Mouse (Mus musculus) MEL (cell line): Measurements from ENCODE around the gene Jag2.

Source experiments
- CTCF ChIP-seq, 3 experiments: IDR thresholded peaks in 2 of 3; conservative IDR thresholded peaks in 1 of 3; 2 replicates each; pipeline ENCODE4 v1.5.1; 2011 to 2012; ENCODE audit warnings: low read length in 3 of 3, low read depth in 2 of 3, mild to moderate bottlenecking in 2 of 3, improper control_type of control experiment in 1 of 3, inconsistent platforms in 1 of 3, mixed read lengths in 1 of 3, moderate library complexity in 1 of 3; ENCODE audit not compliant: control insufficient read depth in 1 of 3, insufficient read depth in 1 of 3, poor library complexity in 1 of 3, severe bottlenecking in 1 of 3
- E2F4 ChIP-seq: IDR thresholded peaks from 2 replicates; pipeline ENCODE4 v1.6.1; 2011; ENCODE audit warnings: low read depth, low read length, improper control_type of control experiment, borderline replicate concordance
- ETS1 ChIP-seq: IDR thresholded peaks from 2 replicates; pipeline ENCODE4 v1.6.1; 2012; ENCODE audit warnings: low read depth, mild to moderate bottlenecking, inconsistent platforms, low read length, improper control_type of control experiment, moderate library complexity
- GATA1 ChIP-seq: IDR thresholded peaks from 2 replicates; pipeline ENCODE4 v1.6.1; 2011; ENCODE audit warnings: low read depth, low read length, improper control_type of control experiment
- JUND ChIP-seq: IDR thresholded peaks from 2 replicates; pipeline ENCODE4 v1.6.1; 2011; ENCODE audit warnings: low read depth, mild to moderate bottlenecking, improper control_type of control experiment, low read length
- MAZ ChIP-seq: IDR thresholded peaks from 2 replicates; pipeline ENCODE4 v1.6.1; 2012; ENCODE audit warnings: low read depth, mild to moderate bottlenecking, inconsistent platforms, low read length, improper control_type of control experiment
- MEF2A ChIP-seq: IDR thresholded peaks from 2 replicates; pipeline ENCODE4 v1.6.1; 2014; ENCODE audit warnings: low read depth, mild to moderate bottlenecking, inconsistent platforms, low read length, improper control_type of control experiment; ENCODE audit not compliant: poor library complexity, insufficient replicate concordance, severe bottlenecking; ENCODE audit errors: extremely low read depth
- POLR2A ChIP-seq, 2 experiments: IDR thresholded peaks; 2 replicates each; pipeline ENCODE4 v1.6.1; 2011 to 2012; ENCODE audit warnings: low read length in 2 of 2, mild to moderate bottlenecking in 2 of 2, control low read depth in 1 of 2, improper control_type of control experiment in 1 of 2, low read depth in 1 of 2, moderate library complexity in 1 of 2; ENCODE audit not compliant: control insufficient read depth in 1 of 2, insufficient read depth in 1 of 2, poor library complexity in 1 of 2
- POLR2AphosphoS2 ChIP-seq: IDR thresholded peaks from 2 replicates; pipeline ENCODE4 v1.6.1; 2011; ENCODE audit warnings: low read length, improper control_type of control experiment
- TCF12 ChIP-seq: IDR thresholded peaks from 2 replicates; pipeline ENCODE4 v1.6.1; 2014; ENCODE audit warnings: low read depth, mild to moderate bottlenecking, inconsistent platforms, low read length, improper control_type of control experiment, moderate library complexity

- TF ChIP-seq CTCF (IDR thresholded peaks at IDR 0.05 in 2 of 3, conservative IDR thresholded peaks at IDR 0.05 in 1 of 3; ENCODE audit: control insufficient read depth in 1 of 3, insufficient read depth in 1 of 3, low read depth in 2 of 3, low read length in 3 of 3, poor library complexity in 1 of 3, severe bottlenecking in 1 of 3) (peak; percentile 62 to 73 (median 71)), POLR2AphosphoS2 (no peak), MAZ (no peak), GATA1 (no peak), E2F4 (no peak), POLR2A (IDR thresholded peaks at IDR 0.05; ENCODE audit: control insufficient read depth in 1 of 2, insufficient read depth in 1 of 2, low read depth in 1 of 2, low read length in 2 of 2, poor library complexity in 1 of 2) (no peak), MEF2A (no peak), JUND (no peak), ETS1 (no peak), TCF12 (no peak)
Measured at GRCm38 (mm10) chr12:112938873-112939565, 9.4 kb upstream of the Jag2 start.
